Mouse (Mus musculus) frontal cortex, postnatal 14 days (tissue): Measurements from ENCODE around the gene Fuk.
A peak's percentile ranks its signal among the peaks of the same experiment; 100 is the strongest.
"Not testable (repeated sequence)": the region's sequence is repeated elsewhere in the genome, so short reads cannot be mapped to it uniquely, and the experiment has no call there.

Source experiments
- DNase-seq, 2 experiments: peaks; one replicate each; pipeline ENCODE4 v3.0.0; 2022; ENCODE audit warnings: low spot score in 2 of 2

The Fuk gene

DNA sequence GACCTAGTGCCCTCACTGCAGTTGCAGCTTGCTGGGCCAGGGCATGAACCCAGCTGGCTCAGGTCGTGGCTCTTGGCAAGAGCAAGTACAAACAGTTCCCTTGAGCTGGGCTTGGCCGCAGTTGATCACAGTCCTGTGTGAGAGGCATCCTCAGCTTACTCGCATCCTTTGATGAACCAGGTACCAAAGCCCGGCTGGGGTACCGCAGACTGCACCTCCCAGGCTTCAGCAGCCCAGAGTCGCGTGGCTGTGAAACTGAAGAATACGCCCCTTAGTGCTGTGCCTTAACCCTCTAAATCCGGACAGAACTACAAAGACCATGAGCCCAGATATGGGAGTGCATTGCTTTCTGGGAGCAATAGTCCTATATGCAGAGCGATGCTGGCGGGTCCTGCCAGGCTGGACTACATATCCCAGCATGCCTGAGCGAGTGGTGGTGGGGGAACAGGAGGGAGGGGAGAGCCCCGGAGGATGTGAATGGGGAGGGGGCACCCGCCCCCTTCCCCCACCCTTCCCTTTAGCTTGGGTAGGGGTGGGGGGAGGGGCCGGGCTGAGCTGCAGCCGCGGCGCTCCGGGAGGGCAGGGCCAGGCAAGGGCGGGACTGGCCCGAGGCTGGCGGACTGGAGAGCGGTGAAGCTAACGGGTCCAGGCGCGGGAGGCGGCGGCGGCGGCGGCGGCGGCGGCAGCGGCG lies 17.2 kb upstream of the Fuk start, which contains the start of gene St3gal2:
Gene St3gal2 (plus strand): TSS at position 582 of the 691 bp plus-strand sequence.
- DNase-seq: peak; percentile 84 to 89

DNA sequence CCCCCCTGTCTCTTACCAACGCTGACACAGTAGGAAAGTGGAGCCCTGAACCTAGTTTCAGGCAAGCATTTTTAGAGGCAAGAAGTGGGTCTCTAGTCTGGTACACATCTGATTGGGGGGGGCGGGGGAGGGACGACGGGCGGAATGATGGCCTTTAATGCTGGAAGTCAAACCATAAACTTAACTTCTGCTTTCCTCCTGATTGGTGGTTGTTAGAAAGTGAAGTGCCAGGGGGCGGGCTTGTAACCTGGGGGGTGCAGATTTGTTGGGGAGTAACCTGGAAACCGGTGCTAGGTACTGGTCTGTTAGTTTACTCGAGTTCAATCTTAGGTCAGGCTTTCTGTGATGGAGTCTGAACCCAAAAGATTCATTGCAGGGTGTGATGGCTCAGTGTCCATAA lies 16.2 kb upstream of the Fuk start:
- DNase-seq: no peak

DNA sequence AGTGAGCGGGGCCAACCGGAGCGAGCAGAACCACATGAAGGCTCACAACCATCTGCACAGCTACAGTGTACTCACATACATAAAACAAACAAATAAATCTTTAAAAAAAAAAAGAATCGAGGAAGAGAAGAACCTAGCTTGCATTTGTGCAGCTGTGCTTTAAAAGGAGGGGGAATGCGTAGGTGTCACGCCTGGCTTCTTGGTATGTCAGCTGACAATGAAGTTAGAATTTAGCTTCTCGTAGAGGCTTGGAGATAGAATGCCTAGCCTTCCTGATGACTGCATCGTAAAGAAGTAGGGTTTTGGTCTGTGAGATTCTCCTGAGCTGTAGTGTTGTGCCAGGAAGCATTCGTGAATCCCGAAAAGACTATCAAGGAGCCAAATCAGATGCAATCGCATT lies 15.7 kb upstream of the Fuk start:
- DNase-seq: no peak

DNA sequence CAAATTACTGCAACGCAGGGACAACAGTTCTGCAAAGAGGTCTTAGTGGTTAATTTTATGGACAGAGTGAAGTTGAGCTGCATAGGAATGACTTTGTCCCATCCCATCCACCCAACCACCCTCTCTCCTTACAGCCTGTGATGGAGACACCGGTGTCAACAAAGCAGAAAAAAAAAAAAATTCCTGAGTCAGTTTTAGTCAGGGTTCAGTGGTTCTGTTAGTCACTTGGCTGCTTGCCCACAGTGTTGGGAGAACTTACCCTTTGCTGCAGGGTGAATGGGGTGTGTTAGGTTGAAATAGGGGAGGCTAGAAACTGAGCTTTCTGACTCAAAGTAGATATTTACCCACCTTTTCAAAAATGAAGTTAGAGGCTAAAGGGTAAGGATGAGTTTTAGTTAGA lies 15.1 kb upstream of the Fuk start:
- no peak for DNase-seq

DNA sequence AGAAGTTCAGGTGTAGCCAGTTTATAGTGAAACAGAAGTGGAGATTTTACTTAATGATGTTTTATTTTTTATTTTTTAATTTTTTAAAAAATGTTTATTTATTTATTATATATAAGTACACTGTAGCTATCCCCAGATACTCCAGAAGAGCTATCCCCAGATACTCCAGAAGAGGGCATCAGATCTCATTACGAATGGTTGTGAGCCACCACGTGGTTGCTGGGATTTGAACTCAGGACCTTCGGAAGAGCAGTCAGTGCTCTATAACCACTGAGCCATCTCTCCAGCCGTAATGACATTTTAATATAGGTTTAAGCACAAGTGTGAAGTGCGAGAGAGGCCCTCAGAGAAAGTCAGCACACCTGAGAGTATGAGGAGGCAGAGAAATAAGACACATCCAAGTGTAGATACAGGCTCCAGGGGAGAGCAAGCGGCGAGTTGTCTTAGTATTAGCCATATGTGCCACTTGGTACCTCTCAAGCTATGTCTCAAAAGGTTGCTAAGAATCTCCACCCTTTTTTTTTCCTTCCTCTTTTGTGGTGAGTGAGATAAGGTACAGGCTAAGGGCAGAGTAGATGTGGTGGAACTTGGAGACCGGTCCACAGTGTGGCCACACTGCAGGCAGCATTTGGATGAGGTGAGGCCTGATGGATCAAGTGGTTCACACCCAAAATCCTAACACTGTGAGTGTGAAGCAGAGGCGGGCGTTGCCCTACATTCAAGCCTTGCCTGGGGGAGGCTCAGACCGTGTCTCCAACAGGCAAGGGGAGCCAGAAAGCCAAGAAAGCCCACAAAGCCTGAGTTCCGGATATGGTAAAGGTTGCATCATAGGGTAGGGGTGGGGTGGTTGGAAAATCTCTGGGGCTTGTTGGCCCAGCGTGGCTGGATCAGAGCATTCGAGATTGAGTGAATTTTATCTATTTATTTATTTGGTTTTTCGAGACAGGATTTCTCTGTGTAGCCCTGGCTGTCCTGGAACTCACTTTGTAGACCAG lies 9.6 kb upstream of the Fuk start:
- no peak for DNase-seq

DNA sequence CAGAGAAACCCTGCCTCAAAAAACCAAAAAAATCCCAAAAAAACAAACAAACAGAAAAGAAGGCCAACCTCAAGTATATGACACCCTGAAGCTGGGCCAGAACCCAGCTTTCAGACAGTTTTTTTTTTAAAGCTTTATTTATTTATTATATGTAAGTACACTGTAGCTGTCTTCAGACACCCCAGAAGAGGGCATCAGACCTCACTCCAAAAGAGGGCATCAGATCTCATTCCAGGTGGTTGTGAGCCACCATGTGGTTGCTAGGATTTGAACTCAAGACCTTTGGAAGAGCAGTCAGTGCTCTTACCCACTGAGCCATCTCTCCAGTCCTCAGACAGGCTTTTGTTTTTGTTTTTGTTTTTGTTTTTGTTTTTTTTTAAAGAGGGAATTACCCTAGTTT lies 7.6 kb upstream of the Fuk start:
- not testable (repeated sequence) for DNase-seq

DNA sequence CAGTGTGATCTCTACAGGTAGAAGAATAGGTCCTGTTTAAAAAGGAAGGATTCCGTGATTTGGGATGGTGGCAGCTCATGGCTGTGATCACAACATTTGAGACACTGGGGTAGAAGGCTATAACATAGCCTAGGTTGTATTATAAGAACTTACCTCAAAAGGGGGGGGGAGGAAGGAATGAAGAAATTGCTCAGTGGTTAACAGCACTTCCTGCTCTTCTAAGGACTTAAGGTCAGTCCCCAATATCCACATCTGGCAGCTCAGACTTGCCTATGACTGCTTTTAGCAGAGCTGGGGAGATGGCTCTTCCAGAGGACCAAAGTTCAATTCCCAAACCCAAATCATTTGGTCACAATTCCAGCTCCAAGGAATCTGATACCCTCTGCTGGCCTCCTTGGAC lies 4.4 kb upstream of the Fuk start:
- DNase-seq: no peak

DNA sequence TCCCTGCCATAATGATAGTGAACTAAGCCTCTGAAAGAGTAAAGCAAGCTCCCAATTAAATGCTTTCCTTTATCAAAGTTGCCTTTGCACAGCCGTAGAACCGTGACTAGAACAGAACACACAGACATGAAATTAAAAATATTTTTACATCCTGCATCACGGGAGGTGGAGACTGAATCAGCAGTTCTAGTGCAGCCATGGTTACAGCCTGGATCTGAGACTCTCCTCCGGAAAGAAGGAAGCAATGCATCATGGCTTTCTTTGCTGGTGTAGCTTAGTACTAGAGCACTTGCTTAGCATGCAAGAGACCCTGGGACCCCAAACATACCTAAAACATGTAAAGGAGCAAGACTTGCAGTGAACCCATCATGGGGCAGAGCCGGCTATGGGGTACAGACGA lies 3.1 kb upstream of the Fuk start:
- DNase-seq: no peak

DNA sequence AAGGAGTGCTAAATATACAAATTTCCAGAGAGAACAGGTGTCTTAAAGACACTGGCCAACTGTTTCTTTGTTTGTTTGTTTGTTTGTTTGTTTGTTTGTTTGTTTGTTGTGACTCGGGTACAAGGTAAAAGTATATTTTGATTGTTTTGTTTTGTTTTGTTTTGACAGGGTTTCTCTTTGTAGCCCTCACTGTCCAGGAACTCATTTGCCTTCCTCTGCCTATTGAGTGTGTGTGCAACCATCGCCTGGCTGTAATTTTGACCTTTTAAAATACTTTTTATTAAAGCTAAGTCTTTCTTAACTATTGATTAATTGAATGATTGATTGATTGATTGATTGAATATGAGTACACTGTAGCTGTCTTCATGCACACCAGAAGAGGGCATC lies 284 bp upstream of the Fuk start:
- DNase-seq: no peak

DNA sequence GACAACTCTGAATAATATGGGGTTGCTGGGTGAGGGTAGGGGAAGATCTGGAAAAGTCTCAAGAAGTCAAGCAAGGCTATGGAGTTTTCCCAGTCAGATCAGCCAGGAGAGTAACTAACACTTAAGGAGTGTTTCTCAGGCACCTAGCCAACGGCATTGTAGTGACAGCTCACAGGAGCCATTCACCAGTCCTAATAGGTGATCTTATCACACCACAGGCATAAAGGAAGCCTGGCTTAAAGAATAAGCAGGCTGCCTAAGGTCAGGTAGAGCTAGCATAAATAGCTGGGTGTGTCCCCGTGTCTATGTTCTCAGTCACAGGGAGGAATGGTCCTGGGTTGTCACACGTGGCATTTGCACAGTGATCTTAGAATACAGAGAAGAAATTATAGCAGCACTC lies 1.2 kb downstream of the Fuk start:
- no peak for DNase-seq

DNA sequence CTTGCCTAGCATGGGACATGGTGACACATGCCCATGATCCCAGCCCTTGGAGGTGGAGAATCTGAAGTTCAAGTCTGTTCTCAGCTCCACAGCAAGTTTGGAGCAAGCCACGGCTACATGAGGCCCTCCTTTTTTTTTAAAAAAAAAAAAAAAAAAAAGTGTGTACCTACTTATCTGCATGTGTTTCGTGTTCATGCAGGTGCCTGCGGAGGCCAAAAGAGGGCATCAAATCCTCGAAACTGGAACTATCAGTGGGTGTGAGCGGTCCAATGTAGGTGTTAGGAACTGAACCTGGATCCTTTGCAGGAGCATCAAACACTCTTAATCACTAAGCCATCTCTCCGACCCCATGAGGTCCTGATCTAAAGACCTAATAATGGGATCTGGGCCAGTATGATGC lies 4.8 kb downstream of the Fuk start:
- DNase-seq: no peak

DNA sequence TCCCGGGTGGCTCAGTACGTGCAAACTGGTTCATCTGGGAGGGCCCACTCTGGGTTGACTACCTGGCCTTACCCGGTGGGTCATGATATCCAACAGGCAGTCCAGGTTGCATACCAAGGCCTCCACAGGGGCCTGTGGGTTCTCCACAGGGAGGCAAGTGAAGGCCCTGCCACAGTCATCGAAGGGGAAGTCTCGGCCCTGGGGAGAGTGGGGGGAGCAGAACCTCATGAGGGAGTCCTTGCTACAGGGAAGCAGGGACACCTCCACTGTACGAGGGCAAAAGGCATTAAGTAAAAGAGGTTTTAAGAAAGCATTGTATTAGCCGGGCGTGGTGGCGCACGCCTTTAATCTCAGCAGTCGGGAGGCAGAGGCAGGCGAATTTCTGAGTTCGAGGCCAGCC lies 6.5 kb downstream of the Fuk start:
- DNase-seq: no peak

DNA sequence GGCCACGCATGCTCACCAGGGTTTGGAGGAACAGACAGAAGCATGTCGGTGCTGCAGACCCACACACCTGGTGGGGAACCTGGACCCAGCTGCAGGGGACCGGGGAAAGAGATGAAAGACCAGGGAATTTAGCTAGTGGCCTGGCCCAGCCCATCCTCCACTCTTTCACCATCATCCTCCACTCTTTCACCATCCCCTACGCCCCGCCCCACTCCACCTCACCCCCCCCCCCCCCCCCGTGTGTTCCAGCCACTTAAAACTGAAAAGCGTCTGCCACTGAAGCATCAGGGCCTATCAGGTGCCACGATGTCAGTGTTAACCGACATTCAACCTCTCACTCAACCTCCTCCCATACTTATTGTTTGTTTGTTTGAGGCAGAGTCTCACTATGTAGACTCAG lies 7.0 kb downstream of the Fuk start:
- DNase-seq: no peak

DNA sequence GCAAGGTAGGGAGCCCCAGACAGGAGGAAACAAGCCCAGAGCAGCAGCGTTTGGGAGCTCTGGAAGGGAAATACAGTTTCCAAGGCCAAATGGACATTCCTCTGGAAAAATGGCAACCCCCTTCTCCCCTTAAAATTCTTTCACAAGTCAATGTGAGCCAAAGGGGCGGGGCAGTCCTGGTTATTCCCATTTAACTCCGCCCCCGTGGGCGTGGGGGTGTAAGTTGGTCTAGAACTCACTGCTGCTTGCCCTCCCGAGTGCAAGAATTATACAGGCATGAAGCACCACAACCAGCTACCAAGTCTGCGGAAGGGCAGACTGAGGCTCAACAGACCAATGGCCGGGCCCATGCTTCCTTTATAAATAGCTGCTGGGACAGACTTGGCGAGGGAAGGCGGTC lies 7.4 kb downstream of the Fuk start:
- DNase-seq: no peak

DNA sequence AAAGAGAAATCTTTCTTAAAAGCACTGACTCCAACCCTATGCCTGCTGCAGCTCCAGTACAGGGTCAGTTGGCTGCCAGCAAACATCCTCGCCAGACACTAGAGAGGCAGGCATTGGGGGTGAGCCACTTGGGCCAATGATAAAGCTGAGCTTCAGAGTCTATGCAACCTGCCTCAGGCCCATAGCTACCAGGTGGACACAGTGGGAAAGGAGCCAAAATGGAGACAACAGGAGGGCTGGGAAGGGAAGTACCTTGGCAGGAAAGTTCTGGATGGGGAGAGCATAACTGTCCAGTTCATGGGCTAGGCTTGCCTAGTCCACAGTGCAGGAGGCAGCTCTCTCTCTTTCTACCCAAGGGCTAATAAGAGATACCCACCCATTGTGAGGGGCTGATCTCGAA lies 9.4 kb downstream of the Fuk start:
- no peak for DNase-seq

DNA sequence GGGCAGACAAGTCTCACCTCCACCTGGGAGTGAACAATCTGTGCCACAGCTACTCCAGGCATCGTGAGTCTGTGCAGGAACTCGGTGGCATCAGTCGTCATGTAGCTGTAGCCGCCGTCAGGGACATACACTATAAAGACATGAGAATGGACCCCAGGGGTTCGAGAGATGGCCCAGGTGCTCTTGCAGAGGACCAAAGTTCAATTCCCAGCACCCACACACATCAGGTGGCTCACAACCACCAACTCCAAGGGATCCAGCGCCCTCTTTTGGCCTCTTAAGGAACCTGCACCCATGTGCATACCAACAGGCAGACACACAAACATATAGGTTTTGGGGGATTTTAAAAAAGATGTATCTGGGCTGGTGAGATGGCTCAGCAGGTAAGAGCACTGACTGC lies 10.2 kb downstream of the Fuk start:
- no peak for DNase-seq

DNA sequence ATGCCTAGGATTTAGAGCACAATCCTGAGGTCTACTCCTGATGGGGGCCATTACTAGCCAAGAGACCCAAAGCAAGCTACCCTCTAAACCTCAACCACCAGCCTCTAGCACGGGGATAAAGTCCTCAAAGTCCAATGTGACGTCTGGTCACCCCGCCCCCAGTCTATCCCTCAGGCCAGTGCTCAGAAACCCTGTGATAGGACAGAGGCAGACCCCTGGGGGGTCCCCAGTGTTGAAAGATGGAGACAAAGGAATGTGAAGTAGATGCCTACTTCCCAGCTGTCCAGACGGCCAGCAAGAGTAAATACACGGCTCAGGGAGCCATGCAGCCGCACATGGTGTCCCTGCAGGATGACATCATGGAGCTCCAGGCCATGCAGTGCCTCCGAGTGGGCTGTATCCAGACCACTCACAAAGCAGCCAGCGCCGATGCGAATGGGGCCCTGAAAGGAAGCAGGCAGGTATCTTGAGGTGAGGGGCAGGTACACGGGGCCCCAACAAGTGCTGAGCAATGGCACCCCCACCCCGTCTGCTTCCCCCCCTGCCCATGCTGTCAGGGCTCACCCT lies 12.3 kb downstream of the Fuk start:
- no peak for DNase-seq

DNA sequence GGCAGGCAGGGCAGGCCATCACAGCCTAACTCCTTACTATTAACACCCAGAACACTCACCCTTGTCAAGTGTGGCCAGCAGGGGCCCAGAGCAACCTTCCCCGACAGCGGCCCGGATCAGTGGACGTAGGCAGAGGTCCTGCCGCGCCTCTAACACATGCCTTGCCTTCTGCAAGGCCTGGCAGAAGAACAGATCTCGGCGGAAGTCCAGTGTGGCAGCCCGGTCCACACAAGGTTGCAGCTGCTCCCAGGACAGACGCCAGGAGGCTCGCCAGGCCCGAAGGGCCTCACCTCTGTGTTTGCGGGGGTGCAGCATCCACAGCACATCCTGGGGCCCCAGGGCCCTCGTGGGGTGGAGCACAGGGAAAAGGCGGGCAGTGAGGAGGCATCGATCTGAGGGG lies 13.4 kb downstream of the Fuk start:
- no peak for DNase-seq

DNA sequence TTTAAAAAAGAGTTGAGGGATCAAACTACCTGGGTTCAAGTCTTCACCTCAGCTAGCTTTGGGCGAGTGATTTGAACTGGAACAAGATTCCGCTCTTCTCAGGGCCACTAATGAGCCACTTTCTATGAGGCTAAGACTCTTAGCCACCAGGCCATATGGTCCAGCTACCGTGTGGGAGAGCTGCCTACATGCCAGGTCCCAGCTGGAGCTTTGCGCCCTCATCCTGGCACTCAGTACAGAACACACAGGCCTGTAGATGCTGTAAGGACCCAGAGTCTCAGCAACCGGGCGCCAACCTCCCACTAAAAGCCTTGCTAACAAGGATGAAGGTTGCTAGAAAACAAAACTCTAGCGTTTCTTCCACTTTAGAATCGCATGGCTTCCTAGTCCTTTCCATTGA lies 13.8 kb downstream of the Fuk start:
- no peak for DNase-seq

DNA sequence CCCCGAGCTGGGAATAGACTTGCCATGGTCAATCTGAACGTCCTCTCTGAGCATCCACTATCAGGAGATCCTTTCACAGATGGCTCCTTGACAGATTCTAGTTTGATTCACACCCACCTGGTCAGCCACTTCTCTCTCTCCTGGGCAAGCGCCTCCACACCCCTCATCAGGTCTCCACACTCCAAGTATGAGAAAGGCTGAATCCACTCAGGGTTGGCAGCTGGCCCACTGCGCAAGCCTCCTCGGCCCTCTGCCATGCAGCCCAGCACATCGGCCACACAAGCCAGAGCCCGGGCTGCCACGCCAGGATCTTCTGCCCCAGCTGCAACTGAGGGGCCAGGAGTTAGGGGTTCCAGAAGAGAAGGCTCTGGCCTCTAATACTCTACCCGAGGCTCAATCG lies 14.7 kb downstream of the Fuk start:
- no peak for DNase-seq

DNA sequence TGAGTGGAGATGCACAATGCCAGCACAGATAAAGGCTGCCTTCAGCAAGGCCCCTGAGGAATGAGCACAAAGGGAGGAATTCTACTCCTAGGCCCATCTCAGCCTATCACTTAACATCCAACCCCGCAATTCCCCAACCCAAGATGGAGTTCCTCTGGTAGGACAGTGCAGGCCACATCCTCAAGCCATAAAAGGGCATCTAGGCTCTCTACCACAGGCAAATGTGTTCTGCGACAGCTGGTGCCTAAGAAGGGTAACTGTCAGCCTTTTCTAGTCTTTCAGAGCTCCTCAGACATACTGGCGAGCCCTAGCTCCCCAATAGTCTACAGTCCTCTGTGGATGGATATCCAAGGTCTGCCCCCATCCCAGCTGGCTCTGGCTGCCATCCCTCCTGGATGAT lies 15.7 kb downstream of the Fuk start:
- no peak for DNase-seq

DNA sequence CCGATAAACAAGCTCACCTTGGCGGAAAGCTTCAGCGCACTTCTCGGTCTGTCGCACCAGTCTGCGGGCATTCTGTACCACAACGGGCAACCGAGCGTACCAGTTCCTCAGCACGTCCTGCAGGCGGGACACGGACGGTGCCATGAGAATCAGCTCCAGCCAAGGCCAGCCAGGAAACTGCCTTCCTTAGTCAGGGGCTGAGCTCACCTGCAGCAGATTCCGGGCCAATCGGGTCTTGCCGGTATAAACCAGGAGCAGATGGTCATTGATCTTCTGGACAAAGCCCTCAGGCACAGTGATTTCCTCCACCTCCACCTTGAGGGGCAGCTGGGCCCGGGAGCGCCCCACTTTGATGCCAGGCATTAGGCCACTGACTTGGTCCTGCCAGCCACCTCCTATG lies 18.5 kb downstream of the Fuk start:
- no peak for DNase-seq

DNA sequence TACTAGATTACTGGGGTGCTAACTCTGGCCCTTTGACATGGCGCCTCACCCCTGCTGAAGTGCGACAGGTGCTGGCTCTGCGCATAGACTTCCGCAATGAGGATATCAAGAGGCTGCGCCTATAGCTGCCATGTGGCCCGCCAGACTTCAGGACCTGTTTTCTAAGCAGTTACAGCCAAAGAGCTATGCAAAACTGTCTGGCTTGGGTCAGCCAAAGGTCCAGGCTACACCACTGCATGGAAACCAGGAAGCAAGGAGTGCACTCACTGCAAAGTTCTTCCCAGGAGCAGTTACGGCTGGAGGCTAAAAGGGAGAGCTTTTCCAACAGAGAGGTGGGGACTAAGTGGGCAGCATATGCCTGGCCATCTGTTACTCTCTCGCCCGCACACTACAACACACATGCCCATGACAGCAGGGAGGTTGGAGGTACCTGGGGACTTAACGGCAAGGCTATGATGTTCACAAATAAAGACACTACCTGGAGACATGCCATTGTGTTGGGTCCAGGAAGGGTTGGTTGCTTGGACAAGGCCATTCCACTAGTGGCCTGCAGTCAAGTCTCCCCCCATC lies 20.5 kb downstream of the Fuk start:
- DNase-seq: no peak
